Mouse (Mus musculus) liver, embryonic 14.5 days (tissue): ENCODE measurements around the gene Kank4. TPM values are rescaled to one million over a fixed set of nuclear protein-coding genes. Genes with fewer than 3 reads are reported as not detected.
"Not testable (repeated sequence)": the region's sequence is repeated elsewhere in the genome, so short reads cannot be mapped to it uniquely, and the experiment has no call there.

Source experiments
- ATAC-seq: fragments of 200-750 bp; cut with Nextera tagmentation; 2 replicates; pipeline ENCODE4 v1.8.0; 2017; ENCODE audit warnings: moderate number of reproducible peaks, mild to moderate bottlenecking, moderate library complexity; ENCODE audit not compliant: insufficient read depth
- DNase-seq, 3 experiments: peaks; one replicate each; pipeline ENCODE4 v3.0.0-alpha.2; 2012 to 2013; ENCODE audit warnings: low read depth in 3 of 3, low spot score in 3 of 3
- H3K27ac ChIP-seq: fragments of 300-500 bp; sonication (generic); 2 replicates; pipeline ENCODE4 v1.5.1; 2014; ENCODE audit warnings: moderate library complexity, mild to moderate bottlenecking, control low read depth, inconsistent platforms
- H3K27me3 ChIP-seq: fragments of 300-500 bp; sonication (generic); 2 replicates; pipeline ENCODE4 v1.6.1; 2014; ENCODE audit warnings: mild to moderate bottlenecking, low read length, moderate library complexity; ENCODE audit not compliant: control insufficient read depth, insufficient read depth
- H3K36me3 ChIP-seq: fragments of 300-500 bp; sonication (generic); replicated peaks from 2 replicates; pipeline ENCODE4 v1.6.1; 2014; ENCODE audit warnings: low read depth; ENCODE audit not compliant: control insufficient read depth, insufficient read depth
- H3K4me1 ChIP-seq, 2 experiments: fragments of 200-500 bp in 1 of 2; fragments of 300-500 bp in 1 of 2; sonication (generic) in 1 of 2; replicated peaks; 2 replicates each; pipeline ENCODE4 v1.6.1; 2012 to 2014; ENCODE audit warnings: antibody characterized with exemption in 1 of 2, inconsistent platforms in 1 of 2, low read length in 1 of 2; ENCODE audit not compliant: control insufficient read depth in 2 of 2, insufficient read depth in 2 of 2
- H3K4me2 ChIP-seq: fragments of 300-500 bp; sonication (generic); 2 replicates; pipeline ENCODE4 v1.6.1; 2014; ENCODE audit warnings: low read depth, mild to moderate bottlenecking, control low read depth, moderate library complexity
- H3K4me3 ChIP-seq, 2 experiments: fragments of 200-500 bp in 1 of 2; fragments of 300-500 bp in 1 of 2; sonication (generic) in 1 of 2; 2 replicates each; pipeline ENCODE4 v1.5.1; 2012 to 2014; ENCODE audit warnings: low read depth in 2 of 2, low read length in 2 of 2, mild to moderate bottlenecking in 2 of 2, control low read depth in 1 of 2, inconsistent platforms in 1 of 2, moderate library complexity in 1 of 2; ENCODE audit not compliant: insufficient read depth in 1 of 2
- H3K9ac ChIP-seq: fragments of 300-500 bp; sonication (generic); replicated peaks from 2 replicates; pipeline ENCODE4 v1.6.1; 2014; ENCODE audit warnings: mild to moderate bottlenecking, control low read depth, moderate library complexity
- H3K9me3 ChIP-seq: fragments of 300-500 bp; sonication (generic); 2 replicates; pipeline ENCODE4 v1.6.1; 2016; ENCODE audit warnings: low read length, mixed read lengths; ENCODE audit not compliant: control insufficient read depth
- CTCF ChIP-seq: IDR thresholded peaks from 2 replicates; pipeline ENCODE4 v1.5.1; 2016; ENCODE audit warnings: antibody characterized with exemption, low read depth, control low read depth
- EP300 ChIP-seq: IDR thresholded peaks from 2 replicates; pipeline ENCODE4 v1.6.1; 2016; ENCODE audit warnings: antibody characterized with exemption, low read depth
- WGBS: fragments of 180-500 bp; shearing (Covaris S2); extraction: QIAGEN DNeasy Blood & Tissue Kit; methylation state at CpG from one replicate; pipeline ENCODE4 v1.1.7; 2014; ENCODE audit not compliant: insufficient replicate concordance; 5-methylcytosine and 5-hydroxymethylcytosine counted together
- polyA plus RNA-seq, 2 experiments: library from polyadenylated mRNA; depleted of rRNA in 1 of 2; stranded (reverse) in 1 of 2; unstranded in 1 of 2; fragments of >200 nt; fragmentation: Nextera tagmentation in 1 of 2; extraction: Ambion mirVana in 1 of 2; gene quantifications; 2 replicates each; pipeline versions ENCODE4 v1.2.1 to v1.2.3; 2012 to 2014

Gene Kank4
- polyA plus RNA-seq, 2 experiments = 0.04 to 0.17 TPM

DNA sequence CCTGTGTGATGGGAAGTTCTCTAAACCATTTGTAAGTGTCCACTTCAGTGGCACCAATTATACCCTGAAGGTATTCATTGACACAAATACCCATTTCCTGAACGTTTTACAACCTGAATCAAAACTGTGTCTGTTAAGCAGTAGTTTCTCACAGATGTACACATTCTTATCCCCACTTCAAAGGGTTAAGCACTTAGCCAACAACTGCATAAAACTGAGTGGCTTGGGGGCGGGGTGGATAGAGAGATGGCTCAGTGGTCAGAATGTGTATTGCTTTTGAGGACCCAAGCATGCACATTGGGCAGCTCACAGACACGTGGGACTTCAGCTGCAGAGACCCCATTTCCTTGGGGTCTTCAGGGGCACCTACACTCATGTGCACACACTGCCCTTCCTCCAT is 29.1 kb upstream of the Kank4 start:
- Histone ChIP-seq H3K9me3 (no peaks in the 10 kb centered on the region), H3K4me3 (no peak overlapping the region), H3K27me3 (no peaks in the 10 kb centered on the region), H3K4me1 (no peaks in the 10 kb centered on the region), H3K4me2 (no peak overlapping the region), H3K27ac (no peak overlapping the region), H3K36me3 (no peaks in the 10 kb centered on the region), H3K9ac (no peak overlapping the region)
- WGBS = 47% methylated on average over 3 of the region's 3 CpGs
- DNase-seq (no peak), ATAC-seq (no peak)
- TF ChIP-seq EP300 (no peak), CTCF (no peak)

- ATAC-seq (no peak), DNase-seq (no peak)
- Histone ChIP-seq H3K27ac (no peak overlapping the region), H3K27me3 (no peaks in the 10 kb centered on the region), H3K4me2 (no peak overlapping the region), H3K4me1 (no peaks in the 10 kb centered on the region), H3K4me3 (no peak overlapping the region), H3K9me3 (no peaks in the 10 kb centered on the region), H3K36me3 (no peaks in the 10 kb centered on the region), H3K9ac (no peak overlapping the region)
- 60% methylated on average over 8 of the region's 8 CpGs for WGBS
- TF ChIP-seq EP300 (no peak), CTCF (no peak)
Measured at GRCm38 (mm10) chr4:98845687-98846125, 28.4 kb upstream of the Kank4 start.

DNA sequence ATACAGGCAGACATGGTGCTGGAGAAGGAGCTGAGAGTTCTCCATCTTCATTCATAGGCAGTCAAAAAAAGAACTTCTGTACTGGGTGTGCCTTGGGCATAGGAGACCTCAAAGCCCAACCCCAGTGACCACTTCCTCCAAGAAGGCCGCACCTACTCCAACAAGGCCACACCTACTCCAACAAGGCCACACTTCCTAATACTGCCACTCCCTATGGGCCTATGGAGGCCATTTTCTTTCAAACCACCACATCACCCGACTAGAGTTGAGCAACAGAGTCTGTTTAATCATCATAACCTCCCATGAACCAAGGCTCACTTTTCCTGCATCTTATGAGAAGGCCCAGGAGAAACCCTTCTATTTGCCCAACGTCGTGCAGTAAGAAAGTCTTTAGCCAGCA is 27.9 kb upstream of the Kank4 start:
- Histone ChIP-seq H3K36me3 (no peaks in the 10 kb centered on the region), H3K9me3 (no peaks in the 10 kb centered on the region)
- WGBS = 60% methylated on average over 4 of the region's 4 CpGs

GRCm38 (mm10) chr4:98843906-98844597 is 26.7 kb upstream of the Kank4 start:
- H3K9ac ChIP-seq = no peak overlapping the region
- H3K9me3 ChIP-seq = no peaks in the 10 kb centered on the region
- no peaks in the 10 kb centered on the region for H3K27me3 ChIP-seq
- DNase-seq (no peak), ATAC-seq (no peak)
- TF ChIP-seq CTCF = no peak
- TF ChIP-seq EP300 = no peak
- no peak overlapping the region for H3K4me2 ChIP-seq
- WGBS = 56% methylated on average over 7 of the region's 7 CpGs
- H3K27ac ChIP-seq = no peak overlapping the region
- H3K4me3 ChIP-seq = no peak overlapping the region
- H3K4me1 ChIP-seq = no peaks in the 10 kb centered on the region
- no peaks in the 10 kb centered on the region for H3K36me3 ChIP-seq

More for the DNA sequence above, 27.9 kb upstream of the Kank4 start:
- no peak overlapping the region for H3K27ac ChIP-seq
- ATAC-seq (no peak), DNase-seq (no peak)
- no peaks in the 10 kb centered on the region for H3K27me3 ChIP-seq
- H3K4me1 ChIP-seq = no peaks in the 10 kb centered on the region
- H3K9ac ChIP-seq = no peak overlapping the region
- no peak for TF ChIP-seq CTCF
- TF ChIP-seq EP300 = no peak
- no peak overlapping the region for H3K4me2 ChIP-seq
- H3K4me3 ChIP-seq = no peak overlapping the region

DNA sequence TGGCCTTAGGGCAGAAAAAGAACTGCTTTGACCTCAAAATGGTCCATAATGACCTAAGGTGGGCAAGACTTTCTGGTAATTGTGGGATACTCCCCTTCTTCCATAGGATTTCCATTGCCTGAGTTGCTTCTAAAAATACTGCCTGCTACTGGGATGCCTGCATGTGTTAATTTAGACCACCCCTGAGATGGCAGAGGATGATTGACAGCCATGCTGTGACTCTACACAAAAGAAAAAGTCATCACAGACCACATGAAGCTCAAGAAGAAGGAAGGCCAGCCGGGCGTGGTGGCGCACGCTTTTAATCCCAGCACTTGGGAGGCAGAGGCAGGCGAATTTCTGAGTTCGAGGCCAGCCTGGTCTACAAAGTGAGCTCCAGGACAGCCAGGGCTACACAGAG is 23.9 kb upstream of the Kank4 start:
- not testable (repeated sequence) for H3K27me3 ChIP-seq, H3K4me3 ChIP-seq, H3K27ac ChIP-seq, DNase-seq, ATAC-seq, H3K9me3 ChIP-seq, H3K36me3 ChIP-seq, H3K4me2 ChIP-seq, H3K9ac ChIP-seq, H3K4me1 ChIP-seq
- 81% methylated on average over 6 of the region's 6 CpGs for WGBS
